ENCODE assay signal across 19 mouse cellular contexts in the genomic region with DNA sequence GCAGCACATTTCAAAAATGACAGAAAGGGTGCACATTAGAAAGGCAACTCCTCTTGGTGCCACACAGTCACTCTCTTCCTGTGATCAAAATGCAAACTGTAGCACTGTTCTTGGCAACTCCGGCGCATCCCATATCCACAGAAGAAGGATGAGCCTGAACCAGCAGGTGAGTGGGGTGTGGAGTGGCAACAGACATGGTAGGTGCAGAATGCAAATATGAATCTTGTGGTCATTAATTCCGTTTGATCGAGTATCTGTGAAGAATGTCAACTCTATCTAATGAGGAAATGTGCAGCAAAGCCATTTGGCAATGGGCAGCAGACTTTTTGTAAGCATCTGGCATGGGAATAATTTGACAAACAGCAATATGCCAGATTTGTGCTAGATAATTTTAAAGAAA.
"Had no signal": no experiment of that assay in that cellular context is flagged by ENCODE, and none has a peak within 500 bp of the region (broad histone marks: within the 10 kb centered on the region; RNA-seq: fewer than 3 reads in every experiment).

No protein-coding gene starts in this region.

- H3K27me3 ChIP-seq: limb, embryonic 13.5 days; liver, embryonic 13.5 days; midbrain, embryonic 12.5 days; midbrain, embryonic 15.5 days; neural tube, embryonic 13.5 days; stomach, embryonic 15.5 days had no signal

- H3K27ac ChIP-seq: limb, embryonic 13.5 days; liver, embryonic 13.5 days; midbrain, embryonic 12.5 days; midbrain, embryonic 15.5 days; neural tube, embryonic 13.5 days; stomach, embryonic 15.5 days had no signal

- H3K4me3 ChIP-seq: limb, embryonic 13.5 days; liver, embryonic 13.5 days; midbrain, embryonic 12.5 days; midbrain, embryonic 15.5 days; myocyte; neural tube, embryonic 13.5 days; stomach, embryonic 15.5 days had no signal

- DNase-seq: kidney, adult 18-20 months; kidney, adult 9 months; kidney, postnatal 14 days; kidney, postnatal 4 days; left cerebral cortex, postnatal 4 days; liver, embryonic 13.5 days; lung, adult 2 months; lung, postnatal 14 days; lung, postnatal 4 days; retina, postnatal 1 day; right cerebral cortex, postnatal 25 days; spleen, adult 18-20 months; thymus, postnatal 25 days had no signal

- H3K9me3 ChIP-seq: limb, embryonic 13.5 days; liver, embryonic 13.5 days; midbrain, embryonic 12.5 days; midbrain, embryonic 15.5 days; neural tube, embryonic 13.5 days; stomach, embryonic 15.5 days had no signal

- H3K4me1 ChIP-seq: limb, embryonic 13.5 days; liver, embryonic 13.5 days; midbrain, embryonic 12.5 days; midbrain, embryonic 15.5 days; stomach, embryonic 15.5 days had no signal

- H3K9ac ChIP-seq: limb, embryonic 13.5 days; liver, embryonic 13.5 days; midbrain, embryonic 12.5 days; midbrain, embryonic 15.5 days; neural tube, embryonic 13.5 days; stomach, embryonic 15.5 days had no signal

- ATAC-seq: midbrain, embryonic 15.5 days had no signal

- H3K36me3 ChIP-seq: limb, embryonic 13.5 days; liver, embryonic 13.5 days; midbrain, embryonic 12.5 days; midbrain, embryonic 15.5 days; neural tube, embryonic 13.5 days; stomach, embryonic 15.5 days had no signal

- H3K4me2 ChIP-seq: limb, embryonic 13.5 days; liver, embryonic 13.5 days; midbrain, embryonic 12.5 days; midbrain, embryonic 15.5 days; neural tube, embryonic 13.5 days; stomach, embryonic 15.5 days had no signal
